Mouse (Mus musculus) midbrain, embryonic 10.5 days (tissue): ENCODE data around the gene Ndufs8. TPM values are rescaled to one million over a fixed set of nuclear protein-coding genes. Genes with fewer than 3 reads are reported as not detected.
A peak's percentile ranks its signal among the peaks of the same experiment; 100 is the strongest.

Experiments used
- DNase-seq: peaks from one replicate; pipeline ENCODE4 v3.0.0-alpha.2; 2017; ENCODE audit warnings: low spot score
- H3K27ac ChIP-seq: fragments of 300-500 bp; sonication (generic); replicated peaks from 2 replicates; pipeline ENCODE4 v1.5.1; 2016; ENCODE audit warnings: mild to moderate bottlenecking
- H3K27me3 ChIP-seq: fragments of 300-500 bp; sonication (generic); 2 replicates; pipeline ENCODE4 v1.6.1; 2016; ENCODE audit warnings: low read depth, mild to moderate bottlenecking; ENCODE audit not compliant: poor library complexity, severe bottlenecking
- H3K36me3 ChIP-seq: fragments of 300-500 bp; sonication (generic); 2 replicates; pipeline ENCODE4 v1.6.1; 2016; ENCODE audit warnings: mild to moderate bottlenecking, moderate library complexity
- H3K4me1 ChIP-seq: fragments of 300-500 bp; sonication (generic); 2 replicates; pipeline ENCODE4 v1.6.1; 2016
- H3K4me3 ChIP-seq: fragments of 300-500 bp; sonication (generic); 2 replicates; pipeline ENCODE4 v1.5.1; 2016; ENCODE audit warnings: mild to moderate bottlenecking, moderate library complexity
- H3K9me3 ChIP-seq: fragments of 300-500 bp; sonication (generic); replicated peaks from 2 replicates; pipeline ENCODE4 v1.6.1; 2016; ENCODE audit warnings: mild to moderate bottlenecking
- WGBS: fragments of 180-500 bp; shearing (Covaris S2); methylation state at CpG from one replicate; pipeline ENCODE4 v1.1.7; 2016; 5-methylcytosine and 5-hydroxymethylcytosine counted together
- polyA plus RNA-seq: library from polyadenylated mRNA; unstranded; fragments of >200 nt; fragmentation: Nextera tagmentation; extraction: Ambion mirVana; gene quantifications from 2 replicates; pipeline ENCODE4 v1.2.1, GENCODE M21; 2016

Gene Ndufs8
- polyA plus RNA-seq, 1 experiment from 2014 or later: 251 TPM

- DNase-seq: peak; percentile 61
- Histone ChIP-seq H3K4me3 (no peak overlapping the region), H3K9me3 (no peaks in the 10 kb centered on the region), H3K27ac (no peak overlapping the region), H3K36me3 (no peaks in the 10 kb centered on the region), H3K4me1 (peaks cover 6% of the 10 kb centered on the region; the same call in 1 of the 2 replicates), H3K27me3 (peaks cover 18% of the 10 kb centered on the region; the same call in 1 of the 2 replicates)
- 20% methylated on average over 2 of the region's 2 CpGs for WGBS
These were observed 34.1 kb upstream of the Ndufs8 start for GRCm38 (mm10) chr19:3946715-3947114.

GRCm38 (mm10) chr19:3945872-3946564, 33.4 kb upstream of the Ndufs8 start:
- H3K4me1 ChIP-seq: peaks cover 6% of the 10 kb centered on the region; the same call in 1 of the 2 replicates
- H3K27me3 ChIP-seq: peaks cover 18% of the 10 kb centered on the region; the same call in 1 of the 2 replicates
- WGBS: 38% methylated on average over 10 of the region's 10 CpGs

GRCm38 (mm10) chr19:3942986-3943735, 30.6 kb upstream of the Ndufs8 start:
- Histone ChIP-seq H3K9me3 (no peaks in the 10 kb centered on the region), H3K27ac (no peak overlapping the region), H3K4me1 (peaks cover 4% of the 10 kb centered on the region; the same call in 1 of the 2 replicates), H3K36me3 (no peaks in the 10 kb centered on the region), H3K4me3 (peak overlapping the region; percentile 10; the same call in 1 of the 2 replicates), H3K27me3 (peaks cover 18% of the 10 kb centered on the region; the same call in 1 of the 2 replicates)
- WGBS: 24% methylated on average over 27 of the region's 27 CpGs
- no peak for DNase-seq

More at GRCm38 (mm10) chr19:3945872-3946564, 33.4 kb upstream of the Ndufs8 start:
- Histone ChIP-seq H3K4me3 (no peak overlapping the region), H3K27ac (no peak overlapping the region), H3K9me3 (no peaks in the 10 kb centered on the region), H3K36me3 (no peaks in the 10 kb centered on the region)
- DNase-seq: no peak

- Histone ChIP-seq H3K9me3 (no peaks in the 10 kb centered on the region), H3K27ac (no peak overlapping the region), H3K27me3 (peaks cover 18% of the 10 kb centered on the region; the same call in 1 of the 2 replicates), H3K4me3 (no peak overlapping the region), H3K4me1 (peaks cover 4% of the 10 kb centered on the region; the same call in 1 of the 2 replicates), H3K36me3 (no peaks in the 10 kb centered on the region)
- DNase-seq: no peak
- WGBS: 85% methylated on average over 7 of the region's 7 CpGs
These were observed 29.7 kb upstream of the Ndufs8 start for GRCm38 (mm10) chr19:3942315-3942714.

- peak overlapping the region; percentile 60 for H3K4me3 ChIP-seq
- H3K36me3 ChIP-seq: no peaks in the 10 kb centered on the region
- peak; percentile 49 for DNase-seq
- H3K9me3 ChIP-seq: no peaks in the 10 kb centered on the region
- H3K27me3 ChIP-seq: peaks cover 29% of the 10 kb centered on the region
- peaks cover 18% of the 10 kb centered on the region for H3K4me1 ChIP-seq
- H3K27ac ChIP-seq: peak overlapping the region; percentile 77
- 6% methylated on average over 22 of the region's 22 CpGs for WGBS
These were observed 23.6 kb upstream of the Ndufs8 start for GRCm38 (mm10) chr19:3935896-3936850.

GRCm38 (mm10) chr19:3935032-3935895, 22.7 kb upstream of the Ndufs8 start, which contains the start of gene Unc93b1:
Unc93b1 (plus strand) TSS chr19:3935186.
- 6% methylated on average over 42 of the region's 42 CpGs for WGBS
- peak within 1 kb of the TSS; percentile 60 for H3K4me3 ChIP-seq
- H3K4me1 ChIP-seq: peaks cover 18% of the 10 kb centered on the region
- peak within 1 kb of the TSS; percentile 77 for H3K27ac ChIP-seq
- peaks cover 29% of the 10 kb centered on the region for H3K27me3 ChIP-seq
- no peaks in the 10 kb centered on the region for H3K9me3 ChIP-seq
- no peaks in the 10 kb centered on the region for H3K36me3 ChIP-seq
- peak; percentile 52 for DNase-seq

GRCm38 (mm10) chr19:3931716-3932115, 19.1 kb upstream of the Ndufs8 start:
- Histone ChIP-seq H3K4me1 (peaks cover 29% of the 10 kb centered on the region), H3K4me3 (no peak overlapping the region), H3K9me3 (no peaks in the 10 kb centered on the region), H3K27me3 (peaks cover 22% of the 10 kb centered on the region), H3K36me3 (no peaks in the 10 kb centered on the region), H3K27ac (no peak overlapping the region)
- WGBS: 90% methylated on average over 9 of the region's 9 CpGs
- DNase-seq: no peak

- 77% methylated on average over 21 of the region's 21 CpGs for WGBS
- no peak for DNase-seq
- Histone ChIP-seq H3K4me3 (no peak overlapping the region), H3K27ac (no peak overlapping the region), H3K27me3 (peaks cover 10% of the 10 kb centered on the region), H3K36me3 (no peaks in the 10 kb centered on the region), H3K4me1 (peaks cover 20% of the 10 kb centered on the region), H3K9me3 (no peaks in the 10 kb centered on the region)
These were observed 17.9 kb upstream of the Ndufs8 start for GRCm38 (mm10) chr19:3930262-3931057.

- no peak for DNase-seq
- H3K36me3 ChIP-seq: no peaks in the 10 kb centered on the region
- no peaks in the 10 kb centered on the region for H3K27me3 ChIP-seq
- no peaks in the 10 kb centered on the region for H3K9me3 ChIP-seq
- H3K27ac ChIP-seq: peak within 1 kb of the TSS; percentile 18; the same call in 1 of the 2 replicates
- H3K4me1 ChIP-seq: peaks cover 14% of the 10 kb centered on the region
- WGBS: 72% methylated on average over 12 of the region's 12 CpGs
- no peak within 1 kb of the TSS for H3K4me3 ChIP-seq
These were observed 16.8 kb upstream of the Ndufs8 start, which contains the start of gene Aldh3b1 for GRCm38 (mm10) chr19:3929211-3929941. Aldh3b1 (minus strand) TSS chr19:3929808.

- no peak for DNase-seq
- no peaks in the 10 kb centered on the region for H3K36me3 ChIP-seq
- no peak overlapping the region for H3K4me3 ChIP-seq
- H3K27me3 ChIP-seq: no peaks in the 10 kb centered on the region
- H3K4me1 ChIP-seq: peaks cover 18% of the 10 kb centered on the region
- 78% methylated on average over 4 of the region's 4 CpGs for WGBS
- H3K27ac ChIP-seq: no peak overlapping the region
- no peaks in the 10 kb centered on the region for H3K9me3 ChIP-seq
These were observed 16.2 kb upstream of the Ndufs8 start for GRCm38 (mm10) chr19:3928779-3929178.
